Mouse (Mus musculus): ENCODE data around the gene Zfp879. TPM values are rescaled to one million over a fixed set of nuclear protein-coding genes. Genes with fewer than 3 reads are reported as not detected.

Gene Zfp879
- polyA plus RNA-seq (2012; rRNA removed; ENCODE audit: low replicate concordance) = 0.26 and 0.99 TPM in 2 replicates

GRCm38 (mm10) chr11:50841023-50841735 lies at the start of gene Zfp879:
TSS of gene Zfp879 (minus strand) at chr11:50841552.

GRCm38 (mm10) chr11:50887390-50888128 lies 46.2 kb upstream of the Zfp879 start, which contains the start of gene Zfp454:
TSS of gene Zfp454 (minus strand) at chr11:50887651.

GRCm38 (mm10) chr11:50850177-50850735 lies 8.9 kb upstream of the Zfp879 start, which contains the start of gene Grm6:
TSS of gene Grm6 (plus strand) at chr11:50850685.

GRCm38 (mm10) chr11:50827010-50827953 lies 14.1 kb downstream of the Zfp879 start, which contains the start of gene Zfp354c:
TSS of gene Zfp354c (minus strand) at chr11:50827724.

Other genes with a start within 250 kb of the Zfp879 start
- gene Adamts2, start 239.5 kb downstream of the Zfp879 start, polyA plus RNA-seq (2012; rRNA removed; ENCODE audit: low replicate concordance) = 64.4 and 76.1 TPM in 2 replicates
- gene Zfp354c, start 13.8 kb downstream of the Zfp879 start, polyA plus RNA-seq (2012; rRNA removed; ENCODE audit: low replicate concordance) = 1.2 and 9.9 TPM in 2 replicates
- not detected in 2 replicates for gene Grm6, start 9.1 kb upstream of the Zfp879 start, polyA plus RNA-seq (2012; rRNA removed; ENCODE audit: low replicate concordance)
- 0.63 and 3.4 TPM in 2 replicates for gene Zfp454, start 46.1 kb upstream of the Zfp879 start, polyA plus RNA-seq (2012; rRNA removed; ENCODE audit: low replicate concordance)
- 2.9 TPM in 2 replicates for gene Zfp2, start 74.6 kb upstream of the Zfp879 start, polyA plus RNA-seq (2012; rRNA removed; ENCODE audit: low replicate concordance)
- gene Zfp354b, start 90.1 kb upstream of the Zfp879 start, polyA plus RNA-seq (2012; rRNA removed; ENCODE audit: low replicate concordance) = 0.71 and 0.82 TPM in 2 replicates
- gene 4933414I15Rik, start 102.2 kb upstream of the Zfp879 start, polyA plus RNA-seq (2012; rRNA removed; ENCODE audit: low replicate concordance) = not detected in 2 replicates
- 0.40 TPM in 1 of 2 replicates, not detected in the other for gene Prop1, start 112.2 kb upstream of the Zfp879 start, polyA plus RNA-seq (2012; rRNA removed; ENCODE audit: low replicate concordance)
- gene Olfr1378, start 125.0 kb upstream of the Zfp879 start, polyA plus RNA-seq (2012; rRNA removed; ENCODE audit: low replicate concordance) = not detected in 2 replicates
- not detected in 2 replicates for gene Olfr1377, start 140.4 kb upstream of the Zfp879 start, polyA plus RNA-seq (2012; rRNA removed; ENCODE audit: low replicate concordance)
- gene Olfr51, start 162.0 kb upstream of the Zfp879 start, polyA plus RNA-seq (2012; rRNA removed; ENCODE audit: low replicate concordance) = not detected in 2 replicates
- not detected in 2 replicates for gene Olfr54, start 172.7 kb upstream of the Zfp879 start, polyA plus RNA-seq (2012; rRNA removed; ENCODE audit: low replicate concordance)
- gene Olfr1375, start 206.6 kb upstream of the Zfp879 start, polyA plus RNA-seq (2012; rRNA removed; ENCODE audit: low replicate concordance) = not detected in 2 replicates
- gene Zfp354a, start 217.7 kb upstream of the Zfp879 start, polyA plus RNA-seq (2012; rRNA removed; ENCODE audit: low replicate concordance) = 3.0 and 3.9 TPM in 2 replicates

All from subcutaneous adipose tissue, adult 2 months (tissue).